33 mouse cellular contexts compared by ENCODE assay signal in the genomic region with DNA sequence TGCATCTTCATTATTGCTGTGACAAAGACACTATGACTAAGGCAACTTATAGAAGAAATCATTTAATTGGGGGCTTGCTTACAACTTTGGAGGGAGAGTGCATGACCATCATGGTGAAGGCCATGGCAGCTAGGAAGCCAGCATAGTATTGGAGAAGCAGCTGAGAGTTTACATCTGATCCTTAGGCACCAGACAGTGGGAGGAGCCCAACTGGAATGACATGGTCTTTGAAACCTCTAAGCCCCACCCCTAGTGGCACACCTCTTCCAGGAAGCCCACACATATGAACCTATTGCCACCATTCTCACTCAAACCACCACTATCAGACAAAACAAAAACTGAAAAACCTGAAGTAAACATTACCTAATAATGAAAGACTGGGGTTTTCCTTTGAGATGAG. TPM values are rescaled to one million over a fixed set of nuclear protein-coding genes. Genes with fewer than 3 reads are reported as not detected.
"Had no signal": no experiment of that assay in that cellular context is flagged by ENCODE, and none has a peak within 500 bp of the region (broad histone marks: within the 10 kb centered on the region; RNA-seq: fewer than 3 reads in every experiment).

No protein-coding gene starts in this region.

- H3K27ac ChIP-seq: embryonic facial prominence, embryonic 10.5 days; embryonic facial prominence, embryonic 12.5 days; embryonic facial prominence, embryonic 13.5 days; embryonic facial prominence, embryonic 15.5 days; forebrain, embryonic 10.5 days; forebrain, embryonic 12.5 days; forebrain, embryonic 13.5 days; forebrain, embryonic 15.5 days; gastrocnemius, adult 2 months; heart, adult 2 months had no signal

- H3K27me3 ChIP-seq: embryonic facial prominence, embryonic 12.5 days; embryonic facial prominence, embryonic 13.5 days; embryonic facial prominence, embryonic 15.5 days; forebrain, embryonic 12.5 days; forebrain, embryonic 13.5 days; forebrain, embryonic 15.5 days had no signal

- H3K9me3 ChIP-seq: embryonic facial prominence, embryonic 10.5 days; embryonic facial prominence, embryonic 12.5 days; embryonic facial prominence, embryonic 13.5 days; embryonic facial prominence, embryonic 15.5 days; forebrain, embryonic 10.5 days; forebrain, embryonic 12.5 days; forebrain, embryonic 13.5 days; forebrain, embryonic 15.5 days had no signal

- H3K4me1 ChIP-seq: embryonic facial prominence, embryonic 10.5 days; embryonic facial prominence, embryonic 12.5 days; embryonic facial prominence, embryonic 13.5 days; embryonic facial prominence, embryonic 15.5 days; forebrain, embryonic 10.5 days; forebrain, embryonic 12.5 days; forebrain, embryonic 13.5 days; forebrain, embryonic 15.5 days had no signal

- H3K36me3 ChIP-seq: embryonic facial prominence, embryonic 10.5 days; embryonic facial prominence, embryonic 12.5 days; embryonic facial prominence, embryonic 13.5 days; embryonic facial prominence, embryonic 15.5 days; forebrain, embryonic 10.5 days; forebrain, embryonic 12.5 days; forebrain, embryonic 15.5 days had no signal

- H3K4me3 ChIP-seq: embryonic facial prominence, embryonic 10.5 days; embryonic facial prominence, embryonic 12.5 days; embryonic facial prominence, embryonic 13.5 days; embryonic facial prominence, embryonic 15.5 days; erythroblast, embryonic 14.5 days; forebrain, embryonic 10.5 days; forebrain, embryonic 12.5 days; forebrain, embryonic 13.5 days; forebrain, embryonic 15.5 days; gastrocnemius, adult 2 months; heart, adult 2 months had no signal

- DNase-seq: cerebellum, adult 8-10 months; cerebellum, adult 9-10 months; cerebellum, adult 9-11 months; cerebellum, postnatal 10 days; cerebellum, postnatal 14 days; cerebellum, postnatal 25 days; cerebellum, postnatal 36 days; embryo, embryonic 11 days; forebrain, postnatal 0 days; gastrocnemius, adult 2 months; gastrocnemius, postnatal 10 days; gastrocnemius, postnatal 14 days; gastrocnemius, postnatal 25 days; gastrocnemius, postnatal 36 days; heart, adult 18-20 months; heart, adult 2 months had no signal

RNA-seq across cellular contexts. Expression of gene 4930524B15Rik, which starts 5.3 kb away (rescaled TPM):
- total RNA-seq: common myeloid progenitor, adult 5-6 weeks; gastrocnemius, adult 18-20 months; gastrocnemius, adult 2 months; gastrocnemius, adult 8-10 months; gastrocnemius, postnatal 10 days; gastrocnemius, postnatal 14 days; gastrocnemius, postnatal 25 days; gastrocnemius, postnatal 36 days; gastrocnemius, postnatal 4 days; granulocyte monocyte progenitor cell, adult 5-6 weeks; heart, adult 18-20 months; heart, adult 2 months; heart, adult 8-10 months had no signal
- polyA plus RNA-seq: embryonic facial prominence, embryonic 11.5 days; embryonic facial prominence, embryonic 14.5 days; embryonic facial prominence, embryonic 15.5 days; erythroblast, embryonic 14.5 days; heart, adult 2 months had no signal

RNA-seq across cellular contexts. Expression of gene Nsg2, which starts 40.2 kb away (rescaled TPM):
- total RNA-seq: gastrocnemius, adult 18-20 months; gastrocnemius, adult 2 months; granulocyte monocyte progenitor cell, adult 5-6 weeks had no signal
- polyA plus RNA-seq: erythroblast, embryonic 14.5 days had no signal
